Mouse (Mus musculus) cortical plate, adult 2 months (tissue): Measurements from ENCODE around the gene Akain1. TPM values are rescaled to one million over a fixed set of nuclear protein-coding genes. Genes with fewer than 3 reads are reported as not detected.
A peak's percentile ranks its signal among the peaks of the same experiment; 100 is the strongest.

Experiments used
- H3K27ac ChIP-seq: fragments of 200-500 bp; 2 replicates; pipeline ENCODE4 v1.5.1; 2012; ENCODE audit warnings: low read length, control low read depth, inconsistent platforms; ENCODE audit not compliant: insufficient read depth
- H3K4me1 ChIP-seq: fragments of 200-500 bp; 2 replicates; pipeline ENCODE4 v1.6.1; 2011; ENCODE audit warnings: low read length; ENCODE audit not compliant: control insufficient read depth, insufficient read depth
- H3K4me3 ChIP-seq: fragments of 200-500 bp; 2 replicates; pipeline ENCODE4 v1.5.1; 2011; ENCODE audit warnings: mild to moderate bottlenecking, low read length, control low read depth; ENCODE audit not compliant: insufficient read depth
- CTCF ChIP-seq: fragments of 200-500 bp; IDR thresholded peaks from 2 replicates; pipeline ENCODE4 v1.5.1; 2011; ENCODE audit warnings: mild to moderate bottlenecking, control low read depth, low read length; ENCODE audit not compliant: insufficient read depth; ENCODE audit errors: extremely low read depth
- POLR2A ChIP-seq: fragments of 200-500 bp; IDR thresholded peaks from 2 replicates; pipeline ENCODE4 v1.6.1; 2011; ENCODE audit warnings: mild to moderate bottlenecking, low read length, control low read depth; ENCODE audit not compliant: insufficient read depth; ENCODE audit errors: extremely low read depth
- polyA plus RNA-seq: library from polyadenylated mRNA; depleted of rRNA; stranded (reverse); fragments of >200 nt; gene quantifications from 2 replicates; pipeline ENCODE4 v1.2.3, GENCODE M21; 2012; rRNA removed

Akain1 gene
- 5.6 and 6.8 TPM in 2 replicates for polyA plus RNA-seq

GRCm38 (mm10) chr17:69438990-69439491, at the start of gene Akain1:
Gene Akain1, plus strand, starts transcription at chr17:69439326.
- Histone ChIP-seq H3K4me3 (peak within 1 kb of the TSS; percentile 28), H3K27ac (0 out of 2 replicates have a peak within 1 kb of the TSS, but pooled peaks have one; percentile 20), H3K4me1 (no peaks in the 10 kb centered on the region)
- TF ChIP-seq POLR2A (no peak), CTCF (no peak)

- H3K4me3 ChIP-seq = no peak overlapping the region
- no peaks in the 10 kb centered on the region for H3K4me1 ChIP-seq
- TF ChIP-seq POLR2A (no peak), CTCF (no peak)
Measured at GRCm38 (mm10) chr17:69396147-69397033, 42.7 kb upstream of the Akain1 start.

GRCm38 (mm10) chr17:69397163-69397562, 42.0 kb upstream of the Akain1 start:
- H3K27ac ChIP-seq = no peak overlapping the region
- TF ChIP-seq POLR2A = no peak
- TF ChIP-seq CTCF = no peak
- H3K4me1 ChIP-seq = no peaks in the 10 kb centered on the region
- no peak overlapping the region for H3K4me3 ChIP-seq

More at GRCm38 (mm10) chr17:69396147-69397033, 42.7 kb upstream of the Akain1 start:
- no peak overlapping the region for H3K27ac ChIP-seq

GRCm38 (mm10) chr17:69398092-69398491, 41.0 kb upstream of the Akain1 start:
- Histone ChIP-seq H3K4me1 (no peaks in the 10 kb centered on the region), H3K27ac (no peak overlapping the region), H3K4me3 (no peak overlapping the region)
- no peak for TF ChIP-seq POLR2A
- no peak for TF ChIP-seq CTCF

GRCm38 (mm10) chr17:69401146-69401545, 38.0 kb upstream of the Akain1 start:
- TF ChIP-seq POLR2A (no peak), CTCF (no peak)
- Histone ChIP-seq H3K4me3 (no peak overlapping the region), H3K4me1 (no peaks in the 10 kb centered on the region), H3K27ac (no peak overlapping the region)

GRCm38 (mm10) chr17:69416163-69416562, 23.0 kb upstream of the Akain1 start:
- no peak overlapping the region for H3K27ac ChIP-seq
- TF ChIP-seq CTCF (no peak), POLR2A (no peak)
- no peak overlapping the region; the same call in 1 of the 2 replicates for H3K4me3 ChIP-seq
- no peaks in the 10 kb centered on the region; the same call in 1 of the 2 replicates for H3K4me1 ChIP-seq

- Histone ChIP-seq H3K27ac (peak overlapping the region; percentile 99), H3K4me1 (no peaks in the 10 kb centered on the region; the same call in 1 of the 2 replicates), H3K4me3 (peak overlapping the region; percentile 84)
- TF ChIP-seq POLR2A (peak; percentile 82), CTCF (no peak)
Measured at GRCm38 (mm10) chr17:69416920-69417661, 22.0 kb upstream of the Akain1 start.

GRCm38 (mm10) chr17:69417724-69418373, 21.3 kb upstream of the Akain1 start:
- Histone ChIP-seq H3K4me3 (peak overlapping the region; percentile 84), H3K27ac (peak overlapping the region; percentile 99), H3K4me1 (no peaks in the 10 kb centered on the region; the same call in 1 of the 2 replicates)
- TF ChIP-seq CTCF = no peak
- no peak for TF ChIP-seq POLR2A

GRCm38 (mm10) chr17:69421592-69421991, 17.5 kb upstream of the Akain1 start:
- Histone ChIP-seq H3K4me3 (no peak overlapping the region), H3K27ac (no peak overlapping the region), H3K4me1 (no peaks in the 10 kb centered on the region)
- no peak for TF ChIP-seq CTCF
- TF ChIP-seq POLR2A = no peak
